Mouse (Mus musculus) myocyte (in vitro differentiated cells): ENCODE measurements at regions not wholly inside any gene's neighbourhood (a gene's known extent, or its start where the extent isn't known, plus 50 kb on each side); places are given as distances from the start of the nearest gene placed in this dataset.

ENCODE experiments used
- H3K27me3 ChIP-seq: one replicate; pipeline ENCODE4 v1.6.1; 2011; ENCODE audit not compliant: control insufficient read depth, insufficient read depth, insufficient read length
- H3K36me3 ChIP-seq: one replicate; pipeline ENCODE4 v1.6.1; 2011; ENCODE audit not compliant: control insufficient read depth, insufficient read depth
- H3K4me2 ChIP-seq: one replicate; pipeline ENCODE4 v1.6.1; 2011; ENCODE audit warnings: low read depth, control low read depth
- H3K4me3 ChIP-seq: one replicate; pipeline ENCODE4 v1.5.1; 2011; ENCODE audit warnings: mild to moderate bottlenecking, control low read depth, moderate library complexity
- H3K79me2 ChIP-seq: one replicate; pipeline ENCODE4 v1.6.1; 2011; ENCODE audit not compliant: control insufficient read depth, insufficient read depth
- H3ac ChIP-seq: one replicate; pipeline ENCODE4 v1.6.1; 2011; ENCODE audit not compliant: control insufficient read depth, insufficient read length
- CEBPB ChIP-seq: IDR thresholded peaks from 2 replicates; pipeline ENCODE4 v1.6.1; 2011; ENCODE audit warnings: mild to moderate bottlenecking, moderate library complexity; ENCODE audit not compliant: poor library complexity, insufficient read depth, severe bottlenecking
- E2F4 ChIP-seq: IDR thresholded peaks from one replicate; pipeline ENCODE4 v1.6.1; 2011; ENCODE audit warnings: mild to moderate bottlenecking, control low read depth, moderate library complexity; ENCODE audit not compliant: insufficient read depth
- MAX ChIP-seq: IDR thresholded peaks from one replicate; pipeline ENCODE4 v1.6.1; 2011; ENCODE audit warnings: low read depth, mild to moderate bottlenecking, control low read depth
- MYOD1 ChIP-seq, 3 experiments: IDR thresholded peaks; one replicate each; pipeline ENCODE4 v1.6.1; 2011; ENCODE audit warnings: control low read depth in 2 of 3, low read depth in 2 of 3, mild to moderate bottlenecking in 2 of 3, moderate library complexity in 1 of 3; ENCODE audit not compliant: insufficient read length in 2 of 3, control insufficient read depth in 1 of 3
- MYOG ChIP-seq, 3 experiments: IDR thresholded peaks; one replicate each; pipeline ENCODE4 v1.6.1; 2011; ENCODE audit warnings: control low read depth in 2 of 3, low read depth in 2 of 3, mild to moderate bottlenecking in 2 of 3; ENCODE audit not compliant: insufficient read length in 2 of 3, control insufficient read depth in 1 of 3, insufficient read depth in 1 of 3
- POLR2A ChIP-seq: IDR thresholded peaks from one replicate; pipeline ENCODE4 v1.6.1; 2011; ENCODE audit warnings: low read depth, mild to moderate bottlenecking, control low read depth, moderate library complexity; ENCODE audit not compliant: insufficient read length
- POLR2AphosphoS2 ChIP-seq: IDR thresholded peaks from one replicate; pipeline ENCODE4 v1.6.1; 2011; ENCODE audit warnings: low read depth, control low read depth; ENCODE audit not compliant: insufficient read length
- REST ChIP-seq: IDR thresholded peaks from one replicate; pipeline ENCODE4 v1.6.1; 2011; ENCODE audit warnings: mild to moderate bottlenecking, control low read depth, moderate library complexity; ENCODE audit not compliant: insufficient read depth, insufficient read length
- SRF ChIP-seq: IDR thresholded peaks from one replicate; pipeline ENCODE4 v1.6.1; 2011; ENCODE audit warnings: low read depth; ENCODE audit not compliant: control insufficient read depth, insufficient read length
- TCF12 ChIP-seq: IDR thresholded peaks from one replicate; pipeline ENCODE4 v1.6.1; 2011; ENCODE audit warnings: mild to moderate bottlenecking, control low read depth; ENCODE audit not compliant: poor library complexity, insufficient read depth, severe bottlenecking
- TCF3 ChIP-seq: IDR thresholded peaks from one replicate; pipeline ENCODE4 v1.6.1; 2011; ENCODE audit warnings: low read depth, control low read depth; ENCODE audit not compliant: insufficient read length
- USF1 ChIP-seq: IDR thresholded peaks from one replicate; pipeline ENCODE4 v1.6.1; 2011; ENCODE audit warnings: low read depth, mild to moderate bottlenecking, control low read depth, moderate library complexity

- TF ChIP-seq MYOG (IDR thresholded peaks at IDR 0.05; ENCODE audit: control insufficient read depth in 1 of 3, insufficient read depth in 1 of 3, insufficient read length in 2 of 3, low read depth in 2 of 3) (no peak), CEBPB (no peak), SRF (no peak), POLR2AphosphoS2 (no peak), E2F4 (no peak), MYOD1 (IDR thresholded peaks at IDR 0.05; ENCODE audit: control insufficient read depth in 1 of 3, insufficient read length in 2 of 3, low read depth in 2 of 3) (no peak), USF1 (no peak), MAX (no peak), REST (no peak), TCF3 (no peak), TCF12 (no peak), POLR2A (no peak)
- H3ac ChIP-seq, result no peak overlapping the region
- no peak overlapping the region for H3K4me2 ChIP-seq
- H3K27me3 ChIP-seq, result no peaks in the 10 kb centered on the region
- no peaks in the 10 kb centered on the region for H3K79me2 ChIP-seq
- H3K36me3 ChIP-seq, result no peaks in the 10 kb centered on the region
- H3K4me3 ChIP-seq, result no peak overlapping the region
Observed at GRCm38 (mm10) chr11:71395023-71395422, 164.5 kb upstream of the Nlrp1b start.

GRCm38 (mm10) chr11:71395631-71396030, 165.1 kb upstream of the Nlrp1b start:
- TF ChIP-seq POLR2AphosphoS2 (no peak), MYOG (IDR thresholded peaks at IDR 0.05; ENCODE audit: control insufficient read depth in 1 of 3, insufficient read depth in 1 of 3, insufficient read length in 2 of 3, low read depth in 2 of 3) (no peak), POLR2A (no peak), TCF3 (no peak), USF1 (no peak), SRF (no peak), MAX (no peak), CEBPB (no peak), E2F4 (no peak), MYOD1 (IDR thresholded peaks at IDR 0.05; ENCODE audit: control insufficient read depth in 1 of 3, insufficient read length in 2 of 3, low read depth in 2 of 3) (no peak), REST (no peak), TCF12 (no peak)
- H3K36me3 ChIP-seq, result no peaks in the 10 kb centered on the region
- H3K4me2 ChIP-seq, result no peak overlapping the region
- H3K79me2 ChIP-seq, result no peaks in the 10 kb centered on the region
- no peaks in the 10 kb centered on the region for H3K27me3 ChIP-seq
- H3ac ChIP-seq, result no peak overlapping the region
- no peak overlapping the region for H3K4me3 ChIP-seq

- Histone ChIP-seq H3K4me2 (no peak overlapping the region), H3ac (no peak overlapping the region), H3K27me3 (no peaks in the 10 kb centered on the region), H3K4me3 (no peak overlapping the region), H3K36me3 (no peaks in the 10 kb centered on the region), H3K79me2 (no peaks in the 10 kb centered on the region)
- TF ChIP-seq MYOD1 (IDR thresholded peaks at IDR 0.05; ENCODE audit: control insufficient read depth in 1 of 3, insufficient read length in 2 of 3, low read depth in 2 of 3), result no peak
- TF ChIP-seq POLR2AphosphoS2, result no peak
- no peak for TF ChIP-seq E2F4
- TF ChIP-seq CEBPB, result no peak
- no peak for TF ChIP-seq SRF
- no peak for TF ChIP-seq USF1
- no peak for TF ChIP-seq POLR2A
- TF ChIP-seq TCF3, result no peak
Observed at GRCm38 (mm10) chr11:71400351-71400750, 169.8 kb upstream of the Nlrp1b start.

DNA sequence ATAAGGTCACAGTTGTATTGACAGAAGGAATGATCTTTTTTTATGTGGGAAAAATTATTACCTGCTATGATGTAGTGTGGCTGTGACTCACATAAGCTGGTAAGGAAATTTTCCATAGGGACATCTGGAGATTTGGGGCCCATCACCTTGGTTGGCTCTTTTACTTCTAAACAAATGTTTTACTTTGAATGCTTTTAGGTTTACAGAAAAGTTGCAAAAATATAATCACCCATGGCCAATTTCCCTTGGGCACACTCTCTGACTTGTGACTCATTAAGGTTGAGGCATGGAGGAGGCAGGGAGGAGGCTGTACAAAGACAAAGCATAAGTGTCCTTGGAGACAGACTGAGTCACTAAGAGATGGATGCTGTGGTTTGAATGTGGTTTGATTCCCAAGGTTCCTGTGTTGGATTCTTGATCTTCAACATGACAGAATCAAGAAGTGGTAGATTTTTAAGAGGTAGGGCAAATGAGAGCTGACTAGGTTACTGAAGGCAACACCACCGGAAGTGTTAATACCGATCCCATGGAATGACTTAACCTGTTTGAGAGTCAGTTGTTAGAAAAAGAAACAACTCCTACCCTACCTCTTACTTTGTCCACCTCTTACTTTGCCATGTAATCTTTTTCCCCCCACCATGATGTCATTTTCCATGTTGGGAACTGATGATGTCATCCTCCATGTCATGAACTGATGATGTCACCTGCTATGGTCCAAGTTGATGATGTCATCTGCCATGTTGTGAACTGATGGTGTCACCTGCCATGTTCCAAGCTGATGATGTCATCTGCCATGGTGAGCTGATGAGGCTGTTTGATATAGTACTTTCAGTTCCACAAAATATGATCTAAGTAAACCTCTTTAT, 171.1 kb upstream of the Nlrp1b start:
- H3K79me2 ChIP-seq, result no peaks in the 10 kb centered on the region
- no peak overlapping the region for H3K4me3 ChIP-seq
- H3K4me2 ChIP-seq, result no peak overlapping the region
- H3K36me3 ChIP-seq, result no peaks in the 10 kb centered on the region
- no peak for TF ChIP-seq MAX
- TF ChIP-seq POLR2AphosphoS2, result no peak
- TF ChIP-seq TCF12, result no peak
- TF ChIP-seq E2F4, result no peak
- no peak for TF ChIP-seq USF1
- TF ChIP-seq TCF3, result no peak
- no peak for TF ChIP-seq POLR2A
- TF ChIP-seq REST, result no peak
- no peak for TF ChIP-seq MYOD1 (IDR thresholded peaks at IDR 0.05; ENCODE audit: control insufficient read depth in 1 of 3, insufficient read length in 2 of 3, low read depth in 2 of 3)
- TF ChIP-seq MYOG (IDR thresholded peaks at IDR 0.05; ENCODE audit: control insufficient read depth in 1 of 3, insufficient read depth in 1 of 3, insufficient read length in 2 of 3, low read depth in 2 of 3), result no peak
- TF ChIP-seq SRF, result no peak
- TF ChIP-seq CEBPB, result no peak
- no peaks in the 10 kb centered on the region for H3K27me3 ChIP-seq
- no peak overlapping the region for H3ac ChIP-seq
